Mouse (Mus musculus) thymus, postnatal 4 days (tissue): Measurements from ENCODE around the gene Fndc3b.

ENCODE experiments used
- DNase-seq: peaks from one replicate; pipeline ENCODE4 v3.0.0; 2021

Fndc3b gene

GRCm38 (mm10) chr3:27371725-27372650, 339.1 kb downstream of the Fndc3b start:
- peak; percentile 26 for DNase-seq

GRCm38 (mm10) chr3:27371276-27371621, 339.9 kb downstream of the Fndc3b start, which contains the start of gene Ghsr:
TSS of gene Ghsr (plus strand) at chr3:27371351.
- DNase-seq = no peak

GRCm38 (mm10) chr3:27370582-27371275, 340.4 kb downstream of the Fndc3b start:
- no peak for DNase-seq

DNA sequence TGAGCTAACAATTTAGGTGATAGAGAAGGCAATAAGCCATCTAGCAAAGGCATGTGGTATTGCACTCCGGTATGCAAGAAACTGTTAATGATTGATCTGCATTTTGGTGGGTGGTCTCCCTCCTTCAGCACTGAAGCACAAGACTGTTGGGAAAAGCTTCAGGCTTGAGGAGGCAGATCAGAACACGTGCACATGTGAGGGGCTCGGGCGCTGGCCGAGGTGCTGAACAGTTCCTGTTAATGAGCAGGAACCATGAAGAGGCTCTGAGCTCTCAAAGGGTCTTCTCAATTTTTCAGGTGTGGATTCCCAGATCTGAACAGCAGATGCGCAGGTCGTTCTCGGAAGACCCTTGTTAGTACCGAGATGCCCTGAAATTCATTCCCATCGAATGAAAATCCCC, 341.0 kb downstream of the Fndc3b start:
- DNase-seq = peak; percentile 80
